Comparison of ENCODE assay signal across 16 mouse cellular contexts in the genomic region with DNA sequence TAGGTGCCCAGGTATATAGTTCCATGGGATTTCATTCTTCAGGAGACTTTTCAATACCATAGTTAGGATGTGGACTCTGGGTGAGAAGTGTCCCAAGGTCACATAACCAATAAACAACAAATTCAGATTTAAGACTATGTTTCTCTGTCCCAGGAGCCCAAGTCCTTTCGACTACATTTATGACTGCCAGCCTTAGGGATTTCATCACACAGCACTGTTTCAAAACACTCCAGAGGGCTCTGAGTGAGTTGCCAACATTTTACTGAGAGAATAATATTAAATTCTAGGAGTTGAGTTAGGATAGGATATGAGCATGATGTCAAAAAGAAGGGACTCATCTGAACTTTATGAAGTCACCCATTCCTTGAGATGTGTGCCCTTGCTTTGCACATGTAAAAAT.
"Had no signal": no experiment of that assay in that cellular context is flagged by ENCODE, and none has a peak within 500 bp of the region (broad histone marks: within the 10 kb centered on the region; RNA-seq: fewer than 3 reads in every experiment).

No protein-coding gene starts in this region.

- H3K4me2 ChIP-seq: lung, embryonic 15.5 days; midbrain, embryonic 11.5 days; midbrain, embryonic 13.5 days; midbrain, embryonic 15.5 days; neural tube, embryonic 12.5 days; stomach, embryonic 15.5 days had no signal

- H3K27ac ChIP-seq: lung, embryonic 15.5 days; macrophage; midbrain, embryonic 13.5 days; midbrain, embryonic 15.5 days; neural tube, embryonic 12.5 days; stomach, embryonic 15.5 days; stomach, postnatal 0 days had no signal

- H3K36me3 ChIP-seq: lung, embryonic 15.5 days; midbrain, embryonic 13.5 days; midbrain, embryonic 15.5 days; neural tube, embryonic 12.5 days; stomach, embryonic 15.5 days had no signal

- H3K4me1 ChIP-seq: midbrain, embryonic 15.5 days had no signal

- H3K9ac ChIP-seq: liver, postnatal 0 days; lung, embryonic 15.5 days; midbrain, embryonic 13.5 days; midbrain, embryonic 15.5 days; neural tube, embryonic 12.5 days; stomach, embryonic 15.5 days had no signal

- H3K4me3 ChIP-seq: lung, embryonic 15.5 days; megakaryocyte, embryonic 14.5 days; midbrain, embryonic 13.5 days; midbrain, embryonic 15.5 days; neural tube, embryonic 12.5 days; stomach, embryonic 15.5 days had no signal

- H3K27me3 ChIP-seq: lung, embryonic 15.5 days; megakaryocyte, embryonic 14.5 days; midbrain, embryonic 13.5 days; midbrain, embryonic 15.5 days; neural tube, embryonic 12.5 days; stomach, embryonic 15.5 days had no signal

- H3K9me3 ChIP-seq: lung, embryonic 15.5 days; midbrain, embryonic 13.5 days; midbrain, embryonic 15.5 days; neural tube, embryonic 12.5 days; stomach, embryonic 15.5 days had no signal

- DNase-seq: liver, postnatal 0 days; lung, adult 2 months; lung, postnatal 10 days; lung, postnatal 36 days; right cerebral cortex, postnatal 14 days; thymus, adult 2 months; thymus, postnatal 25 days had no signal

- ATAC-seq: liver, postnatal 0 days; midbrain, embryonic 13.5 days; midbrain, embryonic 15.5 days had no signal
